Mouse (Mus musculus): ENCODE data around the gene Tacc3.

GRCm38 (mm10) chr5:33697534-33697933, 39.6 kb downstream of the Tacc3 start:
- TF ChIP-seq CTCF (IDR thresholded peaks at IDR 0.05; ENCODE audit: borderline replicate concordance, insufficient read depth, low read length) = no peak
- no peak for TF ChIP-seq POLR2A (IDR thresholded peaks at IDR 0.05; ENCODE audit: low read depth, low read length)
